Mouse (Mus musculus): ENCODE results near the gene Arl11. TPM values are rescaled to one million over a fixed set of nuclear protein-coding genes. Genes with fewer than 3 reads are reported as not detected.

Gene Arl11
- polyA plus RNA-seq, 1 experiment, result not detected

GRCm38 (mm10) chr14:61330996-61331561 lies 21.5 kb downstream of the Arl11 start:
- TF ChIP-seq MYOD1 (IDR thresholded peaks at IDR 0.05; ENCODE audit: control insufficient read depth in 1 of 3, insufficient read length in 2 of 3, low read depth in 2 of 3), result peak; percentile 70 to 81 (median 80)
- TF ChIP-seq TCF3 (IDR thresholded peaks at IDR 0.05; ENCODE audit: insufficient read length, low read depth), result no peak
- peak in 2 of 3 experiments; percentile 17 to 58 for TF ChIP-seq MYOG (IDR thresholded peaks at IDR 0.05; ENCODE audit: control insufficient read depth in 1 of 3, insufficient read depth in 1 of 3, insufficient read length in 2 of 3, low read depth in 2 of 3)
- peak; percentile 42 for TF ChIP-seq TCF12 (IDR thresholded peaks at IDR 0.05; ENCODE audit: insufficient read depth, poor library complexity, severe bottlenecking)
- no peaks in the 10 kb centered on the region for H3K27me3 ChIP-seq (ENCODE audit: control insufficient read depth, insufficient read depth, insufficient read length)
- H3K79me2 ChIP-seq (ENCODE audit: control insufficient read depth, insufficient read depth), result no peaks in the 10 kb centered on the region
- H3ac ChIP-seq (ENCODE audit: control insufficient read depth, insufficient read length), result no peak overlapping the region
- H3K4me3 ChIP-seq, result no peak overlapping the region
- H3K36me3 ChIP-seq (ENCODE audit: control insufficient read depth, insufficient read depth), result no peaks in the 10 kb centered on the region
- peak overlapping the region; percentile 74 for H3K4me2 ChIP-seq (ENCODE audit: low read depth)

GRCm38 (mm10) chr14:61339381-61339780 lies 29.8 kb downstream of the Arl11 start:
- Histone ChIP-seq H3K4me2 (ENCODE audit: low read depth) (no peak overlapping the region), H3ac (ENCODE audit: control insufficient read depth, insufficient read length) (no peak overlapping the region), H3K4me3 (no peak overlapping the region), H3K27me3 (ENCODE audit: control insufficient read depth, insufficient read depth, insufficient read length) (no peaks in the 10 kb centered on the region), H3K36me3 (ENCODE audit: control insufficient read depth, insufficient read depth) (no peaks in the 10 kb centered on the region), H3K79me2 (ENCODE audit: control insufficient read depth, insufficient read depth) (no peaks in the 10 kb centered on the region)
- TF ChIP-seq TCF12 (IDR thresholded peaks at IDR 0.05; ENCODE audit: insufficient read depth, poor library complexity, severe bottlenecking) (no peak), SRF (IDR thresholded peaks at IDR 0.05; ENCODE audit: control insufficient read depth, insufficient read length, low read depth) (no peak), E2F4 (IDR thresholded peaks at IDR 0.05; ENCODE audit: insufficient read depth) (no peak), POLR2AphosphoS2 (IDR thresholded peaks at IDR 0.05; ENCODE audit: insufficient read length, low read depth) (no peak), MYOD1 (IDR thresholded peaks at IDR 0.05; ENCODE audit: control insufficient read depth in 1 of 3, insufficient read length in 2 of 3, low read depth in 2 of 3) (no peak), USF1 (IDR thresholded peaks at IDR 0.05; ENCODE audit: low read depth) (no peak), REST (IDR thresholded peaks at IDR 0.05; ENCODE audit: insufficient read depth, insufficient read length) (no peak), POLR2A (IDR thresholded peaks at IDR 0.05; ENCODE audit: insufficient read length, low read depth) (no peak), MYOG (IDR thresholded peaks at IDR 0.05; ENCODE audit: control insufficient read depth in 1 of 3, insufficient read depth in 1 of 3, insufficient read length in 2 of 3, low read depth in 2 of 3) (no peak), TCF3 (IDR thresholded peaks at IDR 0.05; ENCODE audit: insufficient read length, low read depth) (no peak), CEBPB (IDR thresholded peaks at IDR 0.05; ENCODE audit: insufficient read depth, poor library complexity, severe bottlenecking) (no peak), MAX (IDR thresholded peaks at IDR 0.05; ENCODE audit: low read depth) (no peak)

- TF ChIP-seq CEBPB (IDR thresholded peaks at IDR 0.05; ENCODE audit: insufficient read depth, poor library complexity, severe bottlenecking) (no peak), REST (IDR thresholded peaks at IDR 0.05; ENCODE audit: insufficient read depth, insufficient read length) (no peak), E2F4 (IDR thresholded peaks at IDR 0.05; ENCODE audit: insufficient read depth) (no peak), MYOG (IDR thresholded peaks at IDR 0.05; ENCODE audit: control insufficient read depth in 1 of 3, insufficient read depth in 1 of 3, insufficient read length in 2 of 3, low read depth in 2 of 3) (no peak), TCF3 (IDR thresholded peaks at IDR 0.05; ENCODE audit: insufficient read length, low read depth) (no peak), USF1 (IDR thresholded peaks at IDR 0.05; ENCODE audit: low read depth) (no peak), MYOD1 (IDR thresholded peaks at IDR 0.05; ENCODE audit: control insufficient read depth in 1 of 3, insufficient read length in 2 of 3, low read depth in 2 of 3) (no peak), POLR2A (IDR thresholded peaks at IDR 0.05; ENCODE audit: insufficient read length, low read depth) (no peak), TCF12 (IDR thresholded peaks at IDR 0.05; ENCODE audit: insufficient read depth, poor library complexity, severe bottlenecking) (no peak), MAX (IDR thresholded peaks at IDR 0.05; ENCODE audit: low read depth) (no peak), POLR2AphosphoS2 (IDR thresholded peaks at IDR 0.05; ENCODE audit: insufficient read length, low read depth) (no peak), SRF (IDR thresholded peaks at IDR 0.05; ENCODE audit: control insufficient read depth, insufficient read length, low read depth) (no peak)
- H3K4me3 ChIP-seq, result no peak overlapping the region
- no peaks in the 10 kb centered on the region for H3K27me3 ChIP-seq (ENCODE audit: control insufficient read depth, insufficient read depth, insufficient read length)
- H3ac ChIP-seq (ENCODE audit: control insufficient read depth, insufficient read length), result no peak overlapping the region
- H3K36me3 ChIP-seq (ENCODE audit: control insufficient read depth, insufficient read depth), result no peaks in the 10 kb centered on the region
- H3K4me2 ChIP-seq (ENCODE audit: low read depth), result no peak overlapping the region
- H3K79me2 ChIP-seq (ENCODE audit: control insufficient read depth, insufficient read depth), result no peaks in the 10 kb centered on the region
Observed at GRCm38 (mm10) chr14:61344590-61344989, 35.0 kb downstream of the Arl11 start.

GRCm38 (mm10) chr14:61346827-61347698 lies 37.5 kb downstream of the Arl11 start:
- Histone ChIP-seq H3K79me2 (ENCODE audit: control insufficient read depth, insufficient read depth) (no peaks in the 10 kb centered on the region), H3ac (ENCODE audit: control insufficient read depth, insufficient read length) (no peak overlapping the region), H3K4me3 (no peak overlapping the region), H3K27me3 (ENCODE audit: control insufficient read depth, insufficient read depth, insufficient read length) (no peaks in the 10 kb centered on the region), H3K36me3 (ENCODE audit: control insufficient read depth, insufficient read depth) (no peaks in the 10 kb centered on the region), H3K4me2 (ENCODE audit: low read depth) (no peak overlapping the region)
- TF ChIP-seq MYOG (IDR thresholded peaks at IDR 0.05; ENCODE audit: control insufficient read depth in 1 of 3, insufficient read depth in 1 of 3, insufficient read length in 2 of 3, low read depth in 2 of 3) (no peak), USF1 (IDR thresholded peaks at IDR 0.05; ENCODE audit: low read depth) (no peak), MAX (IDR thresholded peaks at IDR 0.05; ENCODE audit: low read depth) (no peak), SRF (IDR thresholded peaks at IDR 0.05; ENCODE audit: control insufficient read depth, insufficient read length, low read depth) (no peak), POLR2AphosphoS2 (IDR thresholded peaks at IDR 0.05; ENCODE audit: insufficient read length, low read depth) (no peak), E2F4 (IDR thresholded peaks at IDR 0.05; ENCODE audit: insufficient read depth) (no peak), TCF12 (IDR thresholded peaks at IDR 0.05; ENCODE audit: insufficient read depth, poor library complexity, severe bottlenecking) (no peak), TCF3 (IDR thresholded peaks at IDR 0.05; ENCODE audit: insufficient read length, low read depth) (no peak), POLR2A (IDR thresholded peaks at IDR 0.05; ENCODE audit: insufficient read length, low read depth) (no peak), REST (IDR thresholded peaks at IDR 0.05; ENCODE audit: insufficient read depth, insufficient read length) (no peak), CEBPB (IDR thresholded peaks at IDR 0.05; ENCODE audit: insufficient read depth, poor library complexity, severe bottlenecking) (no peak), MYOD1 (IDR thresholded peaks at IDR 0.05; ENCODE audit: control insufficient read depth in 1 of 3, insufficient read length in 2 of 3, low read depth in 2 of 3) (no peak)
